Mouse (Mus musculus) ES-Bruce4 (cell line): ENCODE results near the gene Abhd17b.

Source experiments
- CTCF ChIP-seq: IDR thresholded peaks from one replicate; pipeline ENCODE4 v1.8.1; 2011; ENCODE audit warnings: low read depth, low read length
- EP300 ChIP-seq: IDR thresholded peaks from 2 replicates; pipeline ENCODE4 v1.6.1; 2011; ENCODE audit warnings: low read depth, low read length; ENCODE audit not compliant: insufficient read depth

DNA sequence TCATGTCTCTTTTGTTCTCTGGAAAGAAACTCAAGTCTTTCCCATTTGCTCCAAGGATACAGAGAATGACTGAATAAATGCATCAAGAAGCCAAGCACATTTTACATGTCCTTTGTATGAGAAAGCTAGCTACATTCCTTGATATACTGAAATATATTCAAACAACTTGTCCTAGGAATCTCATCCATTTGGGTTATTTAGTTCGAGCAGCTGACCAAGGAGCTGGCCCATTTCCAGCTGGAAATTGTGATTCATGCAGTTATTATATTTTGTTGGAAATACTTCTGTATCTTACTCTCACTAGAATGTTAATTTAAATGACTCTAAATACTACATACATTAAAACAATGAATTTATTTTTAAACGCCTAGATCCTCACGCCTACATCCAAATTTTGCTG lies 63.5 kb downstream of the Abhd17b start:
- TF ChIP-seq CTCF (no peak), EP300 (no peak)
